Mouse (Mus musculus): ENCODE data around the gene Rfx8.

DNA sequence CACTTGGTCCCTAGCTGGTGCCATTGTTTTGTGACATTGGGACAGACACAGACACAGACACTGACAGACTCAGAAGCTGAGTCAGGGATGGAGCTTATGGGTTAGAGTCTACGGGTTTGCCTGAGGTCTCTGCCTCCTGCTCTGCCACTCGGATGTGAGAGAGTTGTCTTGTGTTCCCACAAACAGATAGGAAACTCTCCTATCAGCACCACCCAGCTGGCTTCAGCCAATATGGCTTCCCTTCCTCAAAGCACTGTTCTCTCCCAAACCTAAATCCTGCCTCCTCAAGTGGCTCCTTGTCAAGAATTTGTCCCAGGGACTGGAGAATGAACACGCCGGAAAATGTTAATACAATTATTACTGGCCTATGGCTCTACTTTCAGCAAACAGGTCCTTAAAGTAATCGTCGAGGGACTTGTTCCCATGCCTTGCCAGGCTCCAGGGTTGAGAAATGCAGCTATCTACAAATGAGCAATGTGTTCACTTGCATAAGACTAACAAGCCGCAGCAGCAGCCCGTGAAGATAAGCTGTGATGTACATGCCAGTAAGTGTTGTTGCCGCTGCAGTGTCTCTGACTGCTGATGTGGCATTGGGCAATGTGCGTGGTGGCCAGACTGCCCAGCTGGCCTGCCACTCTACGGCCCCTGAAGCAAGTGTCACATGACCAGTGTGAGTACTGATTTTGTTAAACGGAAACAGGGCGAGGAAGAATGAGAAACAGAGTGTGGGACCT is 33.6 kb upstream of the Rfx8 start:
- TF ChIP-seq POLR2AphosphoS2 (IDR thresholded peaks at IDR 0.05; ENCODE audit: low read length), result no peak
- no peak for TF ChIP-seq POLR2A (IDR thresholded peaks at IDR 0.05; ENCODE audit: control insufficient read depth in 1 of 2, insufficient read depth in 1 of 2, low read depth in 1 of 2, low read length in 2 of 2, poor library complexity in 1 of 2)
- TF ChIP-seq UBTF (IDR thresholded peaks at IDR 0.05; ENCODE audit: borderline replicate concordance, insufficient read depth, low read depth, low read length), result no peak
- no peak for TF ChIP-seq JUND (IDR thresholded peaks at IDR 0.05; ENCODE audit: low read depth, low read length)
- TF ChIP-seq MEF2A (IDR thresholded peaks at IDR 0.05; ENCODE audit: extremely low read depth, insufficient replicate concordance, low read depth, low read length, poor library complexity, severe bottlenecking), result no peak
- no peak for TF ChIP-seq EP300 (IDR thresholded peaks at IDR 0.05; ENCODE audit: low read depth in 1 of 2, low read length in 2 of 2)
- no peak for TF ChIP-seq CTCF (IDR thresholded peaks at IDR 0.05 in 2 of 3, conservative IDR thresholded peaks at IDR 0.05 in 1 of 3; ENCODE audit: control insufficient read depth in 1 of 3, insufficient read depth in 1 of 3, low read depth in 2 of 3, low read length in 3 of 3, poor library complexity in 1 of 3, severe bottlenecking in 1 of 3)
- TF ChIP-seq RAD21 (IDR thresholded peaks at IDR 0.05; ENCODE audit: low read depth, low read length), result no peak
- TF ChIP-seq CHD1 (IDR thresholded peaks at IDR 0.05; ENCODE audit: low read depth, low read length), result no peak
- no peak for TF ChIP-seq NELFE (IDR thresholded peaks at IDR 0.05; ENCODE audit: low read depth, low read length)
- no peak for TF ChIP-seq ELF1 (IDR thresholded peaks at IDR 0.05; ENCODE audit: low read depth, low read length)
- TF ChIP-seq TBP (IDR thresholded peaks at IDR 0.05; ENCODE audit: low read depth, low read length), result no peak
- TF ChIP-seq HCFC1 (IDR thresholded peaks at IDR 0.05; ENCODE audit: low read depth, low read length), result no peak
- no peak for TF ChIP-seq MXI1 (IDR thresholded peaks at IDR 0.05; ENCODE audit: low read depth, low read length)
